In the genomic region with DNA sequence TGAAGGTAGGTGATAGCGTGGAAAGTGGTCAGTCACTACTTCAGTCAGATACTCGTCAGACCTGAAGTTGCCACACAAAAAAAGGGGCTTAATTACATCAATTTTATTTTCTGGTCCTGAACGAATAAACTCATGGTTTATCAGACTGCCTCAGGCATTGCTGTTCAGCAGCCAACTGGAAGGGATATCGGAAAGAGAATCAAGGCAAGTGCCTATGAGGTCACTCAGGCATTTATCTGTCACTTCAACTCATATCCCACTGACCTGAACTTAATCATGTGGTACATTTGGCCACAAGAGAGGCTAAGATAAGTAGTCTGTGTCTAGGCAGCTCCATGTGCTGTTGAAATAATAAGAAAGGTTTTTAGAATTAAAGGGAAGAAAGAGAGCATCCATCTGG, we compare ENCODE assay signal across 19 mouse cellular contexts.
"Had no signal": no experiment of that assay in that cellular context is flagged by ENCODE, and none has a peak within 500 bp of the region (broad histone marks: within the 10 kb centered on the region; RNA-seq: fewer than 3 reads in every experiment).

No protein-coding gene starts in this region.

- H3K9ac ChIP-seq: liver, embryonic 13.5 days; liver, embryonic 15.5 days; liver, postnatal 0 days; lung, embryonic 15.5 days; midbrain, embryonic 13.5 days; midbrain, embryonic 15.5 days; neural tube, embryonic 12.5 days had no signal

- ATAC-seq: liver, postnatal 0 days; lung, postnatal 0 days; midbrain, embryonic 13.5 days; midbrain, embryonic 15.5 days had no signal

- H3K4me1 ChIP-seq: liver, embryonic 13.5 days; liver, embryonic 15.5 days; lung, embryonic 15.5 days; midbrain, embryonic 13.5 days; midbrain, embryonic 15.5 days; neural tube, embryonic 12.5 days had no signal

- H3K4me3 ChIP-seq: liver, embryonic 13.5 days; liver, embryonic 15.5 days; lung, embryonic 15.5 days; midbrain, embryonic 13.5 days; midbrain, embryonic 15.5 days; neural tube, embryonic 12.5 days had no signal

- DNase-seq: liver, embryonic 13.5 days; liver, postnatal 0 days; lung, adult 2 months; lung, postnatal 14 days; lung, postnatal 36 days; right cerebral cortex, postnatal 25 days; right cerebral cortex, postnatal 4 days; spleen, adult 18-20 months; thymus, adult 18-20 months; thymus, postnatal 14 days; thymus, postnatal 36 days had no signal

- H3K36me3 ChIP-seq: liver, embryonic 15.5 days; midbrain, embryonic 13.5 days; midbrain, embryonic 15.5 days; neural tube, embryonic 12.5 days had no signal

- H3K4me2 ChIP-seq: liver, embryonic 13.5 days; liver, embryonic 15.5 days; lung, embryonic 15.5 days; midbrain, embryonic 11.5 days; midbrain, embryonic 13.5 days; midbrain, embryonic 15.5 days; neural tube, embryonic 12.5 days had no signal

- H3K27ac ChIP-seq: liver, embryonic 13.5 days; liver, embryonic 15.5 days; lung, embryonic 15.5 days; macrophage; midbrain, embryonic 13.5 days; midbrain, embryonic 15.5 days; neural tube, embryonic 12.5 days had no signal

- H3K9me3 ChIP-seq: liver, embryonic 13.5 days; liver, embryonic 15.5 days; lung, embryonic 15.5 days; midbrain, embryonic 13.5 days; midbrain, embryonic 15.5 days; neural tube, embryonic 12.5 days had no signal

- H3K27me3 ChIP-seq: liver, embryonic 13.5 days; liver, embryonic 15.5 days; lung, embryonic 15.5 days; midbrain, embryonic 13.5 days; midbrain, embryonic 15.5 days; neural tube, embryonic 12.5 days had no signal
